Mouse (Mus musculus) intestine, postnatal 0 days (tissue): ENCODE results near the gene Syt7. TPM values are rescaled to one million over a fixed set of nuclear protein-coding genes. Genes with fewer than 3 reads are reported as not detected.

ENCODE experiments used
- ATAC-seq: fragments of 200-750 bp; cut with Nextera tagmentation; 2 replicates; pipeline ENCODE4 v1.8.0; 2017; ENCODE audit warnings: mild to moderate bottlenecking, moderate TSS enrichment, moderate library complexity
- H3K27ac ChIP-seq: fragments of 300-500 bp; sonication (generic); 2 replicates; pipeline ENCODE4 v1.5.1; 2014; ENCODE audit warnings: mild to moderate bottlenecking, low read depth, low read length, moderate library complexity
- H3K27me3 ChIP-seq: fragments of 300-500 bp; sonication (generic); replicated peaks from 2 replicates; pipeline ENCODE4 v1.6.1; 2014; ENCODE audit warnings: low read length, mixed read lengths; ENCODE audit not compliant: control insufficient read depth, insufficient read depth
- H3K36me3 ChIP-seq: fragments of 300-500 bp; sonication (generic); 2 replicates; pipeline ENCODE4 v1.6.1; 2014; ENCODE audit warnings: mild to moderate bottlenecking, moderate library complexity; ENCODE audit not compliant: control insufficient read depth, insufficient read depth
- H3K4me1 ChIP-seq: fragments of 300-500 bp; sonication (generic); replicated peaks from 2 replicates; pipeline ENCODE4 v1.6.1; 2014; ENCODE audit warnings: antibody characterized with exemption, low read length, mixed read lengths; ENCODE audit not compliant: control insufficient read depth, insufficient read depth
- H3K4me2 ChIP-seq: fragments of 300-500 bp; sonication (generic); replicated peaks from 2 replicates; pipeline ENCODE4 v1.6.1; 2014; ENCODE audit warnings: low read depth, mild to moderate bottlenecking, moderate library complexity
- H3K4me3 ChIP-seq: fragments of 300-500 bp; sonication (generic); 2 replicates; pipeline ENCODE4 v1.5.1; 2014; ENCODE audit warnings: low read depth, low read length
- H3K9ac ChIP-seq: fragments of 300-500 bp; sonication (generic); 2 replicates; pipeline ENCODE4 v1.6.1; 2014; ENCODE audit warnings: mild to moderate bottlenecking, low read depth, low read length
- H3K9me3 ChIP-seq: fragments of 300-500 bp; sonication (generic); 2 replicates; pipeline ENCODE4 v1.6.1; 2016; ENCODE audit warnings: mixed run types; ENCODE audit not compliant: control insufficient read depth
- CTCF ChIP-seq: sonication (generic); IDR thresholded peaks from 2 replicates; pipeline ENCODE4 v1.5.1; 2016; ENCODE audit warnings: low read depth, mild to moderate bottlenecking, control low read depth, antibody characterized with exemption, moderate library complexity
- WGBS: fragments of 180-500 bp; shearing (Covaris S2); extraction: QIAGEN DNeasy Blood & Tissue Kit; methylation state at CpG from one replicate; pipeline ENCODE4 v1.1.7; 2014; 5-methylcytosine and 5-hydroxymethylcytosine counted together
- polyA plus RNA-seq: library from polyadenylated mRNA; unstranded; fragments of >200 nt; fragmentation: Nextera tagmentation; extraction: Ambion mirVana; gene quantifications from 2 replicates; pipeline ENCODE4 v1.2.1, GENCODE M21; 2015

Gene Syt7
- polyA plus RNA-seq, result 1.9 TPM in 2 replicates

GRCm38 (mm10) chr19:10388615-10389313, at the start of gene Syt7:
TSS of gene Syt7 (plus strand) at chr19:10389090.
- H3K9me3 ChIP-seq, result no peaks in the 10 kb centered on the region
- peak within 1 kb of the TSS; percentile 54 for H3K4me3 ChIP-seq
- peak within 1 kb of the TSS; percentile 97 for H3K4me2 ChIP-seq
- 1% methylated on average over 51 of the region's 78 CpGs for WGBS
- no peaks in the 10 kb centered on the region for H3K4me1 ChIP-seq
- peak within 1 kb of the TSS; percentile 53 for H3K9ac ChIP-seq
- H3K36me3 ChIP-seq, result no peaks in the 10 kb centered on the region
- peak; percentile 88 for ATAC-seq
- no peak within 1 kb of the TSS for H3K27ac ChIP-seq
- peak; percentile 69 for TF ChIP-seq CTCF
- H3K27me3 ChIP-seq, result peaks cover 19% of the 10 kb centered on the region; the same call in 1 of the 2 replicates

GRCm38 (mm10) chr19:10339271-10339670, 49.6 kb upstream of the Syt7 start:
- Histone ChIP-seq H3K4me1 (no peaks in the 10 kb centered on the region), H3K9ac (no peak overlapping the region), H3K4me3 (no peak overlapping the region), H3K36me3 (no peaks in the 10 kb centered on the region), H3K27me3 (0 out of 2 replicates have a peak, but pooled peaks cover 3% of the 10 kb centered on the region), H3K9me3 (no peaks in the 10 kb centered on the region), H3K27ac (no peak overlapping the region; the same call in 1 of the 2 replicates), H3K4me2 (no peak overlapping the region)
- WGBS, result 33% methylated on average over 5 of the region's 5 CpGs
- no peak for TF ChIP-seq CTCF
- no peak for ATAC-seq

GRCm38 (mm10) chr19:10340661-10341060, 48.2 kb upstream of the Syt7 start:
- no peak overlapping the region for H3K4me3 ChIP-seq
- WGBS, result 36% methylated on average over 5 of the region's 5 CpGs
- H3K4me1 ChIP-seq, result no peaks in the 10 kb centered on the region
- no peak overlapping the region for H3K27ac ChIP-seq
- no peak overlapping the region for H3K9ac ChIP-seq
- H3K27me3 ChIP-seq, result 0 out of 2 replicates have a peak, but pooled peaks cover 3% of the 10 kb centered on the region
- no peaks in the 10 kb centered on the region for H3K36me3 ChIP-seq
- ATAC-seq, result no peak
- H3K9me3 ChIP-seq, result no peaks in the 10 kb centered on the region
- no peak overlapping the region for H3K4me2 ChIP-seq
- no peak for TF ChIP-seq CTCF

GRCm38 (mm10) chr19:10341152-10341551, 47.7 kb upstream of the Syt7 start:
- Histone ChIP-seq H3K4me1 (no peaks in the 10 kb centered on the region), H3K27ac (no peak overlapping the region), H3K4me2 (no peak overlapping the region), H3K36me3 (no peaks in the 10 kb centered on the region), H3K4me3 (no peak overlapping the region), H3K27me3 (0 out of 2 replicates have a peak, but pooled peaks cover 3% of the 10 kb centered on the region), H3K9ac (no peak overlapping the region), H3K9me3 (no peaks in the 10 kb centered on the region)
- ATAC-seq, result no peak
- 21% methylated on average over 11 of the region's 11 CpGs for WGBS
- TF ChIP-seq CTCF, result peak; percentile 90

GRCm38 (mm10) chr19:10341817-10342439, 47.0 kb upstream of the Syt7 start:
- H3K4me1 ChIP-seq, result no peaks in the 10 kb centered on the region
- H3K36me3 ChIP-seq, result no peaks in the 10 kb centered on the region
- H3K9me3 ChIP-seq, result no peaks in the 10 kb centered on the region
- ATAC-seq, result no peak
- H3K4me3 ChIP-seq, result no peak overlapping the region
- H3K27me3 ChIP-seq, result 0 out of 2 replicates have a peak, but pooled peaks cover 3% of the 10 kb centered on the region
- no peak overlapping the region for H3K4me2 ChIP-seq
- no peak overlapping the region for H3K27ac ChIP-seq
- WGBS, result 50% methylated on average over 12 of the region's 12 CpGs
- no peak overlapping the region for H3K9ac ChIP-seq
- TF ChIP-seq CTCF, result peak; percentile 20; the same call in 1 of the 2 replicates

GRCm38 (mm10) chr19:10343866-10344265, 45.0 kb upstream of the Syt7 start:
- no peak for ATAC-seq
- H3K9me3 ChIP-seq, result no peaks in the 10 kb centered on the region
- 85% methylated on average over 10 of the region's 10 CpGs for WGBS

More at GRCm38 (mm10) chr19:10343866-10344265, 45.0 kb upstream of the Syt7 start:
- Histone ChIP-seq H3K27me3 (0 out of 2 replicates have a peak, but pooled peaks cover 3% of the 10 kb centered on the region), H3K27ac (no peak overlapping the region), H3K4me2 (no peak overlapping the region), H3K4me1 (no peaks in the 10 kb centered on the region), H3K36me3 (no peaks in the 10 kb centered on the region), H3K4me3 (no peak overlapping the region), H3K9ac (no peak overlapping the region)
- no peak for TF ChIP-seq CTCF
